Mouse (Mus musculus) MEL (cell line): ENCODE results near the gene Afdn. TPM values are rescaled to one million over a fixed set of nuclear protein-coding genes. Genes with fewer than 3 reads are reported as not detected.

Source experiments
- DNase-seq: peaks from one replicate; pipeline ENCODE4 v3.0.0; 2011; ENCODE audit warnings: low read depth, low spot score
- H3K27ac ChIP-seq: 2 replicates; pipeline ENCODE4 v1.5.1; 2012; ENCODE audit warnings: low read depth, mild to moderate bottlenecking, control low read depth, low read length, moderate library complexity; ENCODE audit not compliant: control insufficient read depth
- H3K27me3 ChIP-seq, 2 experiments: fragments of 150-350 bp in 1 of 2; sonication (generic) in 1 of 2; 2 replicates each; pipeline ENCODE4 v1.6.1; 2012; ENCODE audit warnings: low read length in 2 of 2, mild to moderate bottlenecking in 2 of 2, improper control_type of control experiment in 1 of 2, moderate library complexity in 1 of 2; ENCODE audit not compliant: insufficient read depth in 2 of 2, control insufficient read depth in 1 of 2
- H3K36me3 ChIP-seq, 2 experiments: 2 replicates each; pipeline ENCODE4 v1.6.1; 2012 to 2014; ENCODE audit warnings: low read length in 2 of 2, improper control_type of control experiment in 1 of 2, inconsistent platforms in 1 of 2, mild to moderate bottlenecking in 1 of 2; ENCODE audit not compliant: insufficient read depth in 2 of 2, control insufficient read depth in 1 of 2
- H3K4me1 ChIP-seq, 2 experiments: fragments of 150-350 bp in 1 of 2; sonication (generic) in 1 of 2; 2 replicates each; pipeline ENCODE4 v1.6.1; 2012; ENCODE audit warnings: low read length in 2 of 2, improper control_type of control experiment in 1 of 2, mild to moderate bottlenecking in 1 of 2; ENCODE audit not compliant: insufficient read depth in 2 of 2, control insufficient read depth in 1 of 2
- H3K4me3 ChIP-seq, 2 experiments: fragments of 150-350 bp in 1 of 2; sonication (generic) in 1 of 2; 2 replicates each; pipeline ENCODE4 v1.5.1; 2012; ENCODE audit warnings: low read depth in 2 of 2, low read length in 2 of 2, mild to moderate bottlenecking in 2 of 2, moderate library complexity in 2 of 2, control low read depth in 1 of 2, improper control_type of control experiment in 1 of 2; ENCODE audit not compliant: control insufficient read depth in 1 of 2, insufficient read depth in 1 of 2
- H3K79me2 ChIP-seq: 2 replicates; pipeline ENCODE4 v1.6.1; 2012; ENCODE audit warnings: mild to moderate bottlenecking, low read length, moderate library complexity; ENCODE audit not compliant: control insufficient read depth, poor library complexity, insufficient read depth
- H3K9ac ChIP-seq: 2 replicates; pipeline ENCODE4 v1.6.1; 2012; ENCODE audit warnings: low read depth, mild to moderate bottlenecking, control low read depth, low read length, moderate library complexity; ENCODE audit not compliant: control insufficient read depth, poor library complexity, severe bottlenecking
- H3K9me3 ChIP-seq: fragments of 150-350 bp; sonication (generic); replicated peaks from 2 replicates; pipeline ENCODE4 v1.6.1; 2012; ENCODE audit warnings: mild to moderate bottlenecking, low read length, improper control_type of control experiment, moderate library complexity; ENCODE audit not compliant: insufficient read depth
- BHLHE40 ChIP-seq: IDR thresholded peaks from 2 replicates; pipeline ENCODE4 v1.6.1; 2012; ENCODE audit warnings: low read depth, mild to moderate bottlenecking, inconsistent platforms, low read length, improper control_type of control experiment, borderline replicate concordance
- CHD1 ChIP-seq: IDR thresholded peaks from 2 replicates; pipeline ENCODE4 v1.6.1; 2012; ENCODE audit warnings: low read depth, mild to moderate bottlenecking, inconsistent platforms, low read length, improper control_type of control experiment
- CHD2 ChIP-seq: IDR thresholded peaks from 2 replicates; pipeline ENCODE4 v1.6.1; 2011; ENCODE audit warnings: low read length, improper control_type of control experiment
- E2F4 ChIP-seq: IDR thresholded peaks from 2 replicates; pipeline ENCODE4 v1.6.1; 2011; ENCODE audit warnings: low read depth, low read length, improper control_type of control experiment, borderline replicate concordance
- ELF1 ChIP-seq: IDR thresholded peaks from 2 replicates; pipeline ENCODE4 v1.6.1; 2014; ENCODE audit warnings: low read depth, mild to moderate bottlenecking, inconsistent platforms, low read length, improper control_type of control experiment, moderate library complexity
- ETS1 ChIP-seq: IDR thresholded peaks from 2 replicates; pipeline ENCODE4 v1.6.1; 2012; ENCODE audit warnings: low read depth, mild to moderate bottlenecking, inconsistent platforms, low read length, improper control_type of control experiment, moderate library complexity
- GABPA ChIP-seq: IDR thresholded peaks from 2 replicates; pipeline ENCODE4 v1.6.1; 2012; ENCODE audit warnings: low read depth, mild to moderate bottlenecking, inconsistent platforms, low read length, improper control_type of control experiment, moderate library complexity
- GATA1 ChIP-seq: IDR thresholded peaks from 2 replicates; pipeline ENCODE4 v1.6.1; 2011; ENCODE audit warnings: low read depth, low read length, improper control_type of control experiment
- HCFC1 ChIP-seq: IDR thresholded peaks from 2 replicates; pipeline ENCODE4 v1.6.1; 2012; ENCODE audit warnings: low read depth, mild to moderate bottlenecking, inconsistent platforms, low read length, improper control_type of control experiment, moderate library complexity
- JUND ChIP-seq: IDR thresholded peaks from 2 replicates; pipeline ENCODE4 v1.6.1; 2011; ENCODE audit warnings: low read depth, mild to moderate bottlenecking, improper control_type of control experiment, low read length
- KAT2A ChIP-seq: conservative IDR thresholded peaks from 2 replicates; pipeline ENCODE4 v1.6.1; 2012; ENCODE audit warnings: low read depth, low read length, improper control_type of control experiment, inconsistent platforms
- MAZ ChIP-seq: IDR thresholded peaks from 2 replicates; pipeline ENCODE4 v1.6.1; 2012; ENCODE audit warnings: low read depth, mild to moderate bottlenecking, inconsistent platforms, low read length, improper control_type of control experiment
- MXI1 ChIP-seq: IDR thresholded peaks from 2 replicates; pipeline ENCODE4 v1.6.1; 2011; ENCODE audit warnings: mild to moderate bottlenecking, low read depth, low read length, improper control_type of control experiment
- MYB ChIP-seq: IDR thresholded peaks from 2 replicates; pipeline ENCODE4 v1.6.1; 2011; ENCODE audit warnings: mild to moderate bottlenecking, low read depth, low read length, improper control_type of control experiment
- SIN3A ChIP-seq: IDR thresholded peaks from 2 replicates; pipeline ENCODE4 v1.6.1; 2012; ENCODE audit warnings: low read length, improper control_type of control experiment, inconsistent platforms
- TBP ChIP-seq: IDR thresholded peaks from 2 replicates; pipeline ENCODE4 v1.8.0; 2011; ENCODE audit warnings: low read depth, low read length, improper control_type of control experiment
- TCF12 ChIP-seq: IDR thresholded peaks from 2 replicates; pipeline ENCODE4 v1.6.1; 2014; ENCODE audit warnings: low read depth, mild to moderate bottlenecking, inconsistent platforms, low read length, improper control_type of control experiment, moderate library complexity
- ZKSCAN1 ChIP-seq: IDR thresholded peaks from 2 replicates; pipeline ENCODE4 v1.6.1; 2012; ENCODE audit warnings: low read depth, mild to moderate bottlenecking, inconsistent platforms, low read length, improper control_type of control experiment, moderate library complexity
- ZNF384 ChIP-seq: IDR thresholded peaks from 2 replicates; pipeline ENCODE4 v1.6.1; 2012; ENCODE audit warnings: low read depth, mild to moderate bottlenecking, inconsistent platforms, low read length, improper control_type of control experiment
- polyA plus RNA-seq, 2 experiments: library from polyadenylated mRNA; stranded (reverse) in 1 of 2; unstranded in 1 of 2; fragments of >175 nt in 1 of 2; fragments of >200 nt in 1 of 2; gene quantifications; 2 replicates each; pipeline versions ENCODE4 v1.2.1 to v1.2.4; 2012; ENCODE audit warnings: low replicate concordance in 2 of 2, low read depth in 1 of 2; ENCODE audit not compliant: insufficient read length in 2 of 2, insufficient read depth in 1 of 2, missing spikeins in 1 of 2
- total RNA-seq: library from RNA; depleted of rRNA; stranded (reverse); fragments of 300-350 nt; gene quantifications from 2 replicates; pipeline ENCODE4 v1.2.3, GENCODE M21; 2012

Afdn gene
- total and polyA plus RNA-seq, 3 experiments = 0.39 TPM; not detected in 1

DNA sequence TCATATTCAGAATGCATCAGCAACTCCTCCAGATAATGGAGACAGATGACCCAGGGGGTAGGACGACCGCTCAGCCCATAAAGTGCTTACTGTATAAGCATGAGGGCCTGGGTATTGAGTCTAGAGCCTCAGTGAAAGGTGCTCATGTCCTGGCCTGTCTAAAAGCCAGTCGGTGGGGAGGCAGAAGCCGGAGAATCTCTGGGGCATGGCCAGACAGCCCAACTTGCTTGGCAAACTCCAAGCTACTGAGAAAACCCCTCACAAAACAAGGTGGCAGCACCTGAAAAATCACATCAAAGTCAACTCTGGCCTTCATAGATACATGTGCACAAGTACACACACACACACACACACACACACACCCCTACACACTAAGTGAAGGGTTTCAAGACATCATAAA, 11.3 kb upstream of the Afdn start:
- no peaks in the 10 kb centered on the region for H3K79me2 ChIP-seq
- H3K4me1 ChIP-seq = no peaks in the 10 kb centered on the region
- no peak for DNase-seq
- H3K36me3 ChIP-seq = no peaks in the 10 kb centered on the region
- no peak for TF ChIP-seq SIN3A
- no peak for TF ChIP-seq BHLHE40
- TF ChIP-seq GATA1 = no peak
- TF ChIP-seq ZNF384 = no peak
- no peak for TF ChIP-seq MYB
- no peak for TF ChIP-seq ELF1
- TF ChIP-seq TBP = no peak
- TF ChIP-seq, all 39 proteins: peak for 0
- Histone ChIP-seq H3K4me3 (no peak overlapping the region), H3K27ac (no peak overlapping the region), H3K27me3 (no peaks in the 10 kb centered on the region), H3K9me3 (no peaks in the 10 kb centered on the region), H3K9ac (no peak overlapping the region)

- Histone ChIP-seq H3K4me3 (no peak overlapping the region), H3K36me3 (no peaks in the 10 kb centered on the region)
- no peak for DNase-seq
Observed at GRCm38 (mm10) chr17:13753918-13754317, 6.4 kb upstream of the Afdn start.

DNA sequence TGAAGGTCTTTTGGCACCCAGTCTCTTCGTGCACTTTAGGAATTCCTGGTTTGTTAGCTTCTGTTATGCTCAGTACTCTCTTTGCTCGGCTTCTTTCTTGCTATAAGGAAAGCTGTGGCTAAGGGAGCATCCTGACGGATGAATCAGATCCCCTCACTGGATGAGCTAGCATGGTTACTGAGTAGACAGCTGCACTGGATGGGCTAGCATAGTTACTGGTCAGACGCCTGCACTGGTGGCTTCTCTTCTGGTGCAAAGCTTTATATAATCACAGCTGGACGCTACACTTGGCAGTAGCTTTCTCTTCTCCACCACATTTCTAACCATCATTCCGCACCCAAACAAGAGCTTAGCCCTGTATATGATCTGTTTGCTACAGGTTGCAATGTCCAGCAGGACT, 5.4 kb upstream of the Afdn start:
- Histone ChIP-seq H3K27ac (no peak overlapping the region), H3K9me3 (no peaks in the 10 kb centered on the region), H3K4me1 (no peaks in the 10 kb centered on the region), H3K79me2 (no peaks in the 10 kb centered on the region), H3K4me3 (no peak overlapping the region), H3K9ac (no peak overlapping the region), H3K36me3 (no peaks in the 10 kb centered on the region), H3K27me3 (no peaks in the 10 kb centered on the region)
- DNase-seq = no peak
- TF ChIP-seq CHD1 = no peak
- TF ChIP-seq ZKSCAN1 = no peak
- no peak for TF ChIP-seq ETS1
- TF ChIP-seq JUND = no peak
- no peak for TF ChIP-seq CHD2
- TF ChIP-seq KAT2A = no peak
- TF ChIP-seq TCF12 = no peak
- no peak for TF ChIP-seq GABPA
- TF ChIP-seq MAZ = no peak
- TF ChIP-seq HCFC1 = no peak
- TF ChIP-seq E2F4 = no peak

More at GRCm38 (mm10) chr17:13753918-13754317, 6.4 kb upstream of the Afdn start:
- Histone ChIP-seq H3K9ac (no peak overlapping the region), H3K27ac (no peak overlapping the region), H3K79me2 (no peaks in the 10 kb centered on the region)
- no peak for TF ChIP-seq HCFC1
- no peak for TF ChIP-seq MXI1
- TF ChIP-seq, all 39 proteins: peak for 0
- Histone ChIP-seq H3K4me1 (no peaks in the 10 kb centered on the region), H3K9me3 (no peaks in the 10 kb centered on the region), H3K27me3 (no peaks in the 10 kb centered on the region)
